Mouse (Mus musculus) heart, adult 2 months (tissue): ENCODE results near the gene Tpbpa.

Source experiments
- CTCF ChIP-seq: fragments of 200-600 bp; IDR thresholded peaks from 2 replicates; pipeline ENCODE4 v1.8.1; 2022; ENCODE audit warnings: antibody characterized with exemption, mild to moderate bottlenecking, moderate library complexity
- EP300 ChIP-seq: fragments of 200-500 bp; IDR thresholded peaks from 2 replicates; pipeline ENCODE4 v1.6.1; 2011; ENCODE audit warnings: low read depth, low read length, control low read depth; ENCODE audit not compliant: insufficient read depth
- POLR2A ChIP-seq: fragments of 200-500 bp; IDR thresholded peaks from 2 replicates; pipeline ENCODE4 v1.6.1; 2011; ENCODE audit warnings: mild to moderate bottlenecking, low read depth, low read length, control low read depth; ENCODE audit not compliant: insufficient read depth

GRCm38 (mm10) chr13:60892301-60892700 lies 49.5 kb downstream of the Tpbpa start:
- TF ChIP-seq EP300 = no peak
- no peak for TF ChIP-seq POLR2A
- TF ChIP-seq CTCF = no peak
